Mouse (Mus musculus) embryonic facial prominence, embryonic 13.5 days (tissue): ENCODE measurements around the gene Gm128. TPM values are rescaled to one million over a fixed set of nuclear protein-coding genes. Genes with fewer than 3 reads are reported as not detected.

Experiments used
- ATAC-seq: fragments of 200-750 bp; cut with Nextera tagmentation; 2 replicates; pipeline ENCODE4 v1.8.0; 2017; ENCODE audit warnings: low read depth; ENCODE audit not compliant: insufficient number of reproducible peaks, insufficient read depth, low FRiP score, low TSS enrichment
- H3K27ac ChIP-seq: fragments of 300-500 bp; sonication (generic); 2 replicates; pipeline ENCODE4 v1.5.1; 2015; ENCODE audit warnings: moderate library complexity, mild to moderate bottlenecking, inconsistent platforms
- H3K27me3 ChIP-seq: fragments of 300-500 bp; sonication (generic); 2 replicates; pipeline ENCODE4 v1.6.1; 2015; ENCODE audit warnings: mild to moderate bottlenecking, inconsistent platforms
- H3K36me3 ChIP-seq: fragments of 300-500 bp; sonication (generic); 2 replicates; pipeline ENCODE4 v1.6.1; 2015; ENCODE audit warnings: mild to moderate bottlenecking, inconsistent platforms
- H3K4me1 ChIP-seq: fragments of 300-500 bp; sonication (generic); 2 replicates; pipeline ENCODE4 v1.6.1; 2015; ENCODE audit warnings: inconsistent platforms
- H3K4me2 ChIP-seq: fragments of 300-500 bp; sonication (generic); 2 replicates; pipeline ENCODE4 v1.6.1; 2015; ENCODE audit warnings: moderate library complexity, mild to moderate bottlenecking, inconsistent platforms
- H3K4me3 ChIP-seq: fragments of 300-500 bp; sonication (generic); 2 replicates; pipeline ENCODE4 v1.5.1; 2015; ENCODE audit warnings: mild to moderate bottlenecking, inconsistent platforms
- H3K9ac ChIP-seq: fragments of 300-500 bp; sonication (generic); 2 replicates; pipeline ENCODE4 v1.6.1; 2015; ENCODE audit warnings: mild to moderate bottlenecking, inconsistent platforms
- H3K9me3 ChIP-seq: fragments of 300-500 bp; sonication (generic); 2 replicates; pipeline ENCODE4 v1.6.1; 2016; ENCODE audit warnings: inconsistent platforms
- WGBS: fragments of 180-500 bp; shearing (Covaris S2); methylation state at CpG from one replicate; pipeline ENCODE4 v1.1.7; 2015; ENCODE audit warnings: mixed read lengths; 5-methylcytosine and 5-hydroxymethylcytosine counted together
- polyA plus RNA-seq: library from polyadenylated mRNA; unstranded; fragments of >200 nt; fragmentation: Nextera tagmentation; extraction: Ambion mirVana; gene quantifications from 2 replicates; pipeline ENCODE4 v1.2.1, GENCODE M21; 2015

The Gm128 gene
- polyA plus RNA-seq, 1 experiment from 2014 or later, result 0.46 TPM

- Histone ChIP-seq H3K36me3 (peaks cover 14% of the 10 kb centered on the region), H3K4me1 (peaks cover 25% of the 10 kb centered on the region), H3K9ac (peak overlapping the region; percentile 87), H3K27ac (peak overlapping the region; percentile 98), H3K4me3 (peak overlapping the region; percentile 77), H3K9me3 (no peaks in the 10 kb centered on the region), H3K27me3 (no peaks in the 10 kb centered on the region), H3K4me2 (peak overlapping the region; percentile 83)
- peak; percentile 66 for ATAC-seq
- under 1% methylated on average over 49 of the region's 51 CpGs for WGBS
Measured at GRCm38 (mm10) chr3:95282865-95283588, 41.6 kb upstream of the Gm128 start.

- H3K27me3 ChIP-seq, result no peaks in the 10 kb centered on the region
- H3K4me3 ChIP-seq, result peak overlapping the region; percentile 77
- no peak for ATAC-seq
- 0 out of 2 replicates have a peak, but pooled peaks cover 8% of the 10 kb centered on the region for H3K36me3 ChIP-seq
- WGBS, result under 1% methylated on average over 11 of the region's 11 CpGs
- peak overlapping the region; percentile 98 for H3K27ac ChIP-seq
- H3K4me1 ChIP-seq, result peaks cover 25% of the 10 kb centered on the region
- H3K9me3 ChIP-seq, result no peaks in the 10 kb centered on the region
- H3K9ac ChIP-seq, result peak overlapping the region; percentile 87
- peak overlapping the region; percentile 83 for H3K4me2 ChIP-seq
Measured at GRCm38 (mm10) chr3:95282381-95282864, 41.0 kb upstream of the Gm128 start.

- peaks cover 25% of the 10 kb centered on the region for H3K4me1 ChIP-seq
- peak within 1 kb of the TSS; percentile 98 for H3K27ac ChIP-seq
- H3K9me3 ChIP-seq, result no peaks in the 10 kb centered on the region
- WGBS, result under 1% methylated on average over 53 of the region's 53 CpGs
- peak within 1 kb of the TSS; percentile 89 for H3K9ac ChIP-seq
- no peaks in the 10 kb centered on the region for H3K27me3 ChIP-seq
- 0 out of 2 replicates have a peak, but pooled peaks cover 3% of the 10 kb centered on the region for H3K36me3 ChIP-seq
- peak; percentile 89 for ATAC-seq
- H3K4me2 ChIP-seq, result peak within 1 kb of the TSS; percentile 83
- H3K4me3 ChIP-seq, result peak within 1 kb of the TSS; percentile 77
Measured at GRCm38 (mm10) chr3:95281216-95282126, 40.1 kb upstream of the Gm128 start, which contains the start of the genes Mindy1 and Prune1. Gene Mindy1 (plus strand): TSS chr3:95281345. Gene Prune1 (minus strand): TSS chr3:95282076.

- Histone ChIP-seq H3K4me3 (peak overlapping the region; percentile 77), H3K27ac (peak overlapping the region; percentile 91), H3K4me2 (peak overlapping the region; percentile 83), H3K9ac (peak overlapping the region; percentile 89), H3K36me3 (no peaks in the 10 kb centered on the region), H3K4me1 (peaks cover 22% of the 10 kb centered on the region), H3K27me3 (no peaks in the 10 kb centered on the region), H3K9me3 (no peaks in the 10 kb centered on the region)
- ATAC-seq, result no peak
- WGBS, result 14% methylated on average over 8 of the region's 8 CpGs
Measured at GRCm38 (mm10) chr3:95280747-95281146, 39.3 kb upstream of the Gm128 start.

- H3K27ac ChIP-seq, result 0 out of 2 replicates have a peak overlapping the region, but pooled peaks have one; percentile 11
- WGBS, result 96% methylated on average over 1 of the region's 1 CpGs
Measured at GRCm38 (mm10) chr3:95277149-95277551, 35.8 kb upstream of the Gm128 start.

GRCm38 (mm10) chr3:95276428-95276934 lies 35.1 kb upstream of the Gm128 start:
- Histone ChIP-seq H3K27ac (no peak overlapping the region), H3K36me3 (no peaks in the 10 kb centered on the region), H3K4me2 (no peak overlapping the region), H3K4me1 (peaks cover 5% of the 10 kb centered on the region), H3K27me3 (no peaks in the 10 kb centered on the region), H3K4me3 (no peak overlapping the region), H3K9ac (no peak overlapping the region), H3K9me3 (no peaks in the 10 kb centered on the region)
- no peak for ATAC-seq
- 75% methylated on average over 5 of the region's 5 CpGs for WGBS

More at GRCm38 (mm10) chr3:95277149-95277551, 35.8 kb upstream of the Gm128 start:
- Histone ChIP-seq H3K36me3 (no peaks in the 10 kb centered on the region), H3K27me3 (no peaks in the 10 kb centered on the region), H3K4me3 (no peak overlapping the region), H3K9me3 (no peaks in the 10 kb centered on the region), H3K4me1 (peaks cover 5% of the 10 kb centered on the region), H3K4me2 (no peak overlapping the region), H3K9ac (no peak overlapping the region)
- no peak for ATAC-seq

GRCm38 (mm10) chr3:95275161-95275560 lies 33.8 kb upstream of the Gm128 start:
- Histone ChIP-seq H3K4me3 (no peak overlapping the region), H3K9me3 (no peaks in the 10 kb centered on the region), H3K4me2 (no peak overlapping the region), H3K27ac (no peak overlapping the region), H3K36me3 (no peaks in the 10 kb centered on the region), H3K9ac (no peak overlapping the region), H3K4me1 (no peaks in the 10 kb centered on the region), H3K27me3 (no peaks in the 10 kb centered on the region)
- WGBS, result 67% methylated on average over 6 of the region's 6 CpGs
- ATAC-seq, result no peak

GRCm38 (mm10) chr3:95274453-95274852 lies 33.1 kb upstream of the Gm128 start:
- 90% methylated on average over 4 of the region's 4 CpGs for WGBS
- ATAC-seq, result no peak
- H3K4me1 ChIP-seq, result no peaks in the 10 kb centered on the region

GRCm38 (mm10) chr3:95273471-95273870 lies 32.1 kb upstream of the Gm128 start:
- Histone ChIP-seq H3K9me3 (no peaks in the 10 kb centered on the region), H3K27me3 (no peaks in the 10 kb centered on the region), H3K9ac (no peak overlapping the region), H3K27ac (no peak overlapping the region), H3K4me2 (no peak overlapping the region), H3K36me3 (peaks cover 11% of the 10 kb centered on the region), H3K4me3 (no peak overlapping the region), H3K4me1 (no peaks in the 10 kb centered on the region)
- 91% methylated on average over 5 of the region's 5 CpGs for WGBS
- ATAC-seq, result no peak

More at GRCm38 (mm10) chr3:95274453-95274852, 33.1 kb upstream of the Gm128 start:
- H3K36me3 ChIP-seq, result peaks cover 1% of the 10 kb centered on the region; the same call in 1 of the 2 replicates
- no peak overlapping the region for H3K4me2 ChIP-seq
- H3K27me3 ChIP-seq, result no peaks in the 10 kb centered on the region
- no peak overlapping the region for H3K4me3 ChIP-seq
- no peak overlapping the region for H3K9ac ChIP-seq
- no peak overlapping the region for H3K27ac ChIP-seq
- H3K9me3 ChIP-seq, result no peaks in the 10 kb centered on the region

GRCm38 (mm10) chr3:95270766-95271364 lies 29.5 kb upstream of the Gm128 start:
- H3K9me3 ChIP-seq, result no peaks in the 10 kb centered on the region
- H3K4me1 ChIP-seq, result no peaks in the 10 kb centered on the region
- peaks cover 37% of the 10 kb centered on the region for H3K36me3 ChIP-seq
- H3K4me3 ChIP-seq, result no peak overlapping the region
- H3K27me3 ChIP-seq, result no peaks in the 10 kb centered on the region
- WGBS, result 82% methylated on average over 12 of the region's 12 CpGs
- no peak overlapping the region for H3K4me2 ChIP-seq
- ATAC-seq, result no peak
- no peak overlapping the region for H3K27ac ChIP-seq
- H3K9ac ChIP-seq, result no peak overlapping the region

GRCm38 (mm10) chr3:95269789-95270188 lies 28.4 kb upstream of the Gm128 start:
- WGBS, result 83% methylated on average over 5 of the region's 5 CpGs
- Histone ChIP-seq H3K9me3 (no peaks in the 10 kb centered on the region), H3K27me3 (no peaks in the 10 kb centered on the region), H3K4me2 (no peak overlapping the region), H3K9ac (no peak overlapping the region), H3K36me3 (peaks cover 45% of the 10 kb centered on the region), H3K4me1 (no peaks in the 10 kb centered on the region), H3K4me3 (no peak overlapping the region), H3K27ac (no peak overlapping the region)
- no peak for ATAC-seq
